Mouse (Mus musculus): ENCODE measurements around the gene Ache. TPM values are rescaled to one million over a fixed set of nuclear protein-coding genes. Genes with fewer than 3 reads are reported as not detected.

Gene Ache
- polyA plus RNA-seq, 1 experiment from 2014 or later = 12.3 TPM

- H3K4me3 ChIP-seq (replicated peaks) = no peak overlapping the region
- peaks cover 23% of the 10 kb centered on the region for H3K4me1 ChIP-seq
- no peak overlapping the region for H3K4me2 ChIP-seq
- no peaks in the 10 kb centered on the region for H3K27me3 ChIP-seq (replicated peaks)
- H3K9me3 ChIP-seq = no peaks in the 10 kb centered on the region
- no peak overlapping the region for H3K9ac ChIP-seq
- no peak overlapping the region for H3K27ac ChIP-seq
- ATAC-seq (ENCODE audit: insufficient read depth, low FRiP score, low read depth) = peak; percentile 45; the same call in 1 of the 2 replicates
- 76% methylated on average over 21 of the region's 21 CpGs for WGBS
- H3K36me3 ChIP-seq = peaks cover 73% of the 10 kb centered on the region
Measured at GRCm38 (mm10) chr5:137301253-137301652, 13.9 kb downstream of the Ache start.

DNA sequence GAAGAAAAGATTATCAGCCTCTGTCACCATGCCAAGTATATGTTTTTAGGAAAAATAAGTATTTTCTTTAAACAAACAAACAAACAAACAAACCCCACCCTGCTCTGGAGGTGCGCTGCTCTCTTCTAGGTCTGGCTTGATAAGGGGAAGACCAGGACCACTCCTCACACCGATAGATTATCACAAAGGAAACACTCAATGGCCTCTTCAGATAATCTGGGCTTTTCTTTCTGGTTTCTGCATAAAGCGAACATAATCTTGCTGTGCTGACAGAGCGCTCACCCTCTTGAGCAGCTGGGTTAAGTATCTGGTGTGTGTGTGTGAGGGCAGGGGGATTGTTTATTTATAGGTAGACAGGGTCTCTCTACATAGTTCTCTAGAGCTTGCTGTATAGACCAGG, 16.3 kb downstream of the Ache start:
- Histone ChIP-seq H3K4me2 (no peak overlapping the region), H3K27ac (no peak overlapping the region), H3K9ac (no peak overlapping the region), H3K4me1 (peaks cover 24% of the 10 kb centered on the region), H3K36me3 (peaks cover 51% of the 10 kb centered on the region), H3K4me3 (replicated peaks) (no peak overlapping the region), H3K9me3 (no peaks in the 10 kb centered on the region), H3K27me3 (replicated peaks) (no peaks in the 10 kb centered on the region)
- 64% methylated on average over 4 of the region's 4 CpGs for WGBS
- ATAC-seq (ENCODE audit: insufficient read depth, low FRiP score, low read depth) = no peak

GRCm38 (mm10) chr5:137304165-137304564, 16.8 kb downstream of the Ache start:
- H3K9me3 ChIP-seq = no peaks in the 10 kb centered on the region
- no peak overlapping the region for H3K9ac ChIP-seq
- H3K36me3 ChIP-seq = peaks cover 51% of the 10 kb centered on the region
- WGBS = 67% methylated on average over 3 of the region's 3 CpGs
- no peak for ATAC-seq (ENCODE audit: insufficient read depth, low FRiP score, low read depth)
- peaks cover 24% of the 10 kb centered on the region for H3K4me1 ChIP-seq
- no peak overlapping the region for H3K27ac ChIP-seq
- no peaks in the 10 kb centered on the region for H3K27me3 ChIP-seq (replicated peaks)
- H3K4me2 ChIP-seq = no peak overlapping the region
- no peak overlapping the region for H3K4me3 ChIP-seq (replicated peaks)

DNA sequence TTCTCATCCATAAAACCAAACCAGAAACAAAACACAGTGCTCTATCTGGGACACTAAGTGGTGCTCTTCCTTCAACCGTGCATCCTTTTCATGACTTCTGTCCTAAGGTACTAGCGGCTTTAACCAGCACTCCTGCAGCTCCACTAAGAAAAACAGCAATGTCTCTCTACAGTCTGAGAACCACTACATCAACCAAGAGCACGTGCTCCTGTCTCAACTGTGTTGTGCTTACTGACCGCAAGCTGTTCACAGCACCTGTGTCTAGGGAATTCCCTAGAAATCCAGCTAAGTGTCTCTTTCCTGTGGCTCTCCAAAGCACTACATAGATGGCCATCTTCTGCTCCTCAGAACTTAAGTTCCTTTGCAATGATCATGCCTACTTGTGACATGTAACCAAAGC, 17.5 kb downstream of the Ache start:
- 44% methylated on average over 4 of the region's 4 CpGs for WGBS
- H3K4me1 ChIP-seq = peaks cover 24% of the 10 kb centered on the region
- ATAC-seq (ENCODE audit: insufficient read depth, low FRiP score, low read depth) = no peak
- peaks cover 51% of the 10 kb centered on the region for H3K36me3 ChIP-seq
- no peak overlapping the region for H3K9ac ChIP-seq
- peak overlapping the region; percentile 54 for H3K4me2 ChIP-seq
- H3K27ac ChIP-seq = no peak overlapping the region
- H3K27me3 ChIP-seq (replicated peaks) = no peaks in the 10 kb centered on the region
- H3K4me3 ChIP-seq (replicated peaks) = 0 out of 2 replicates have a peak overlapping the region, but pooled peaks have one; percentile 95
- no peaks in the 10 kb centered on the region for H3K9me3 ChIP-seq

GRCm38 (mm10) chr5:137305822-137306221, 18.5 kb downstream of the Ache start:
- Histone ChIP-seq H3K9ac (peak overlapping the region; percentile 1; the same call in 1 of the 2 replicates), H3K4me2 (peak overlapping the region; percentile 54)
- 50% methylated on average over 3 of the region's 3 CpGs for WGBS

GRCm38 (mm10) chr5:137306439-137307005, 19.2 kb downstream of the Ache start:
- peak overlapping the region; percentile 54 for H3K4me2 ChIP-seq
- WGBS = 10% methylated on average over 12 of the region's 12 CpGs
- H3K36me3 ChIP-seq = peaks cover 46% of the 10 kb centered on the region
- no peaks in the 10 kb centered on the region for H3K9me3 ChIP-seq
- H3K27ac ChIP-seq = peak overlapping the region; percentile 89
- H3K4me1 ChIP-seq = peaks cover 24% of the 10 kb centered on the region
- H3K9ac ChIP-seq = peak overlapping the region; percentile 86
- H3K4me3 ChIP-seq (replicated peaks) = peak overlapping the region; percentile 95
- ATAC-seq (ENCODE audit: insufficient read depth, low FRiP score, low read depth) = no peak
- no peaks in the 10 kb centered on the region for H3K27me3 ChIP-seq (replicated peaks)

More at GRCm38 (mm10) chr5:137305822-137306221, 18.5 kb downstream of the Ache start:
- Histone ChIP-seq H3K36me3 (peaks cover 51% of the 10 kb centered on the region), H3K27me3 (replicated peaks) (no peaks in the 10 kb centered on the region), H3K27ac (no peak overlapping the region), H3K4me3 (replicated peaks) (peak overlapping the region; percentile 95), H3K9me3 (no peaks in the 10 kb centered on the region), H3K4me1 (peaks cover 24% of the 10 kb centered on the region)
- no peak for ATAC-seq (ENCODE audit: insufficient read depth, low FRiP score, low read depth)

- Histone ChIP-seq H3K9ac (peak within 1 kb of the TSS; percentile 86), H3K9me3 (no peaks in the 10 kb centered on the region), H3K36me3 (peaks cover 45% of the 10 kb centered on the region), H3K4me2 (peak within 1 kb of the TSS; percentile 57), H3K27ac (peak within 1 kb of the TSS; percentile 89), H3K4me3 (replicated peaks) (peak within 1 kb of the TSS; percentile 95), H3K4me1 (peaks cover 32% of the 10 kb centered on the region), H3K27me3 (replicated peaks) (no peaks in the 10 kb centered on the region)
- under 1% methylated on average over 63 of the region's 72 CpGs for WGBS
- peak; percentile 86 for ATAC-seq (ENCODE audit: insufficient read depth, low FRiP score, low read depth)
Measured at GRCm38 (mm10) chr5:137307071-137307912, 20.0 kb downstream of the Ache start, which contains the start of gene Srrt. TSS of gene Srrt (minus strand) at chr5:137307674.

DNA sequence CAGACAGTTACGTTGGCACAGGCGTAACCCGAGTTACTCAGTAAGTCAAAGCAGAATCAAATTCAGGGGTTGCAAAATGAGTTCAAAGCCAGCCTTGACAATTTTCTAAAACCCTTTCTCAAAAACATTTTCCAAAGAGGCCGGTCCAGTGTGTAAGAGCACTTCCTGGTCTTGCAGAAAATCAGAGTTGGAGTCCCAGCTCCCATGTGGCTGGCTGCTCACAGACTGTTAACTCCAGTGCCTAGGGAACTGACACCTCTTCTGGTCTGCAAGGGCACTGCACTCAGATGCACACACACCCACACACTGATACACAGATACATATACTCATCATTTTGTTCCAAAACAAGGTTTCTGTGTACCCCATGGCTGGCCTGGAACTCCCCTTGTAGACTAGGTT, 21.0 kb downstream of the Ache start:
- ATAC-seq (ENCODE audit: insufficient read depth, low FRiP score, low read depth) = no peak
- Histone ChIP-seq H3K9me3 (no peaks in the 10 kb centered on the region), H3K9ac (no peak overlapping the region), H3K4me2 (peak overlapping the region; percentile 57), H3K27me3 (replicated peaks) (no peaks in the 10 kb centered on the region), H3K4me3 (replicated peaks) (peak overlapping the region; percentile 95; the same call in 1 of the 2 replicates), H3K4me1 (peaks cover 38% of the 10 kb centered on the region), H3K36me3 (peaks cover 35% of the 10 kb centered on the region), H3K27ac (peak overlapping the region; percentile 89; the same call in 1 of the 2 replicates)
- 93% methylated on average over 4 of the region's 4 CpGs for WGBS

- peaks cover 31% of the 10 kb centered on the region for H3K4me1 ChIP-seq
- H3K36me3 ChIP-seq = peaks cover 29% of the 10 kb centered on the region
- WGBS = 2% methylated on average over 22 of the region's 22 CpGs
- H3K27me3 ChIP-seq (replicated peaks) = no peaks in the 10 kb centered on the region
- H3K9me3 ChIP-seq = no peaks in the 10 kb centered on the region
- H3K4me3 ChIP-seq (replicated peaks) = peak overlapping the region; percentile 52
- peak; percentile 11 for ATAC-seq (ENCODE audit: insufficient read depth, low FRiP score, low read depth)
- peak overlapping the region; percentile 67 for H3K4me2 ChIP-seq
- H3K9ac ChIP-seq = peak overlapping the region; percentile 66
- peak overlapping the region; percentile 93 for H3K27ac ChIP-seq
Measured at GRCm38 (mm10) chr5:137313466-137314192, 26.3 kb downstream of the Ache start.

- H3K4me3 ChIP-seq (replicated peaks) = peak within 1 kb of the TSS; percentile 52
- ATAC-seq (ENCODE audit: insufficient read depth, low FRiP score, low read depth) = peak; percentile 88
- 17% methylated on average over 30 of the region's 30 CpGs for WGBS
- no peaks in the 10 kb centered on the region for H3K9me3 ChIP-seq
- peaks cover 21% of the 10 kb centered on the region for H3K36me3 ChIP-seq
- H3K4me2 ChIP-seq = peak within 1 kb of the TSS; percentile 67
- H3K9ac ChIP-seq = peak within 1 kb of the TSS; percentile 66
- H3K27me3 ChIP-seq (replicated peaks) = no peaks in the 10 kb centered on the region
- peaks cover 31% of the 10 kb centered on the region for H3K4me1 ChIP-seq
- H3K27ac ChIP-seq = peak within 1 kb of the TSS; percentile 93
Measured at GRCm38 (mm10) chr5:137314193-137315083, 27.1 kb downstream of the Ache start, which contains the start of gene Trip6. TSS of gene Trip6 (minus strand) at chr5:137314404.
